Mouse (Mus musculus) central nervous system, embryonic 14 days (tissue): Measurements from ENCODE around the gene Foxf1. TPM values are rescaled to one million over a fixed set of nuclear protein-coding genes. Genes with fewer than 3 reads are reported as not detected.

Source experiments
- polyA plus RNA-seq: library from polyadenylated mRNA; depleted of rRNA; stranded (reverse); fragments of >200 nt; gene quantifications from 2 replicates; pipeline ENCODE4 v1.2.3, GENCODE M21; 2012; rRNA removed

Gene Foxf1
- polyA plus RNA-seq: 1.1 and 1.6 TPM in 2 replicates

DNA sequence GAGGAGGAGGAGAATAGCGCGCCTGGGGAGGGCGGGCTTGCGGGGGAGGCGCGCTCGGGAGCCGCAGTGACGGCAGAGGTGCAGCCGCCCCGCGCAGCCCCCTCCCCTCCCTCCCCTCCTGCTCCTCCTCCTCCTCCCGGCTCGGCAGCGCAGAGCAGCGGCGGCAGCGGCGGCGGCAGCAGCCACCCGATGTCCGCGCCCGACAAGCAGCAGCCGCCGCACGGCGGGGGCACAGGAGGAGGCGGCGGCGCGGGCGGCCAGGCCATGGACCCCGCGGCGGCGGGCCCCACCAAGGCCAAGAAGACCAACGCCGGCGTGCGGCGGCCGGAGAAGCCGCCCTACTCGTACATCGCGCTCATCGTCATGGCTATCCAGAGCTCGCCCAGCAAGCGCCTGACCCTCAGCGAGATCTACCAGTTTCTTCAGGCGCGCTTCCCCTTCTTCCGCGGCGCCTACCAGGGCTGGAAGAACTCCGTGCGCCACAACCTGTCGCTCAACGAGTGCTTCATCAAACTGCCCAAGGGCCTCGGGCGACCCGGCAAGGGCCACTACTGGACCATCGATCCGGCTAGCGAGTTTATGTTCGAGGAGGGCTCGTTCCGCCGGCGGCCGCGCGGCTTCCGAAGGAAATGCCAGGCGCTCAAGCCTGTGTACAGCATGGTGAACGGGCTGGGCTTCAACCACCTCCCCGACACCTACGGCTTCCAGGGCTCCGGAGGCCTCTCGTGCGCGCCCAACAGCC is at the start of gene Foxf1:
Foxf1 (plus strand) TSS at position 177 of the 742 bp plus-strand sequence.

DNA sequence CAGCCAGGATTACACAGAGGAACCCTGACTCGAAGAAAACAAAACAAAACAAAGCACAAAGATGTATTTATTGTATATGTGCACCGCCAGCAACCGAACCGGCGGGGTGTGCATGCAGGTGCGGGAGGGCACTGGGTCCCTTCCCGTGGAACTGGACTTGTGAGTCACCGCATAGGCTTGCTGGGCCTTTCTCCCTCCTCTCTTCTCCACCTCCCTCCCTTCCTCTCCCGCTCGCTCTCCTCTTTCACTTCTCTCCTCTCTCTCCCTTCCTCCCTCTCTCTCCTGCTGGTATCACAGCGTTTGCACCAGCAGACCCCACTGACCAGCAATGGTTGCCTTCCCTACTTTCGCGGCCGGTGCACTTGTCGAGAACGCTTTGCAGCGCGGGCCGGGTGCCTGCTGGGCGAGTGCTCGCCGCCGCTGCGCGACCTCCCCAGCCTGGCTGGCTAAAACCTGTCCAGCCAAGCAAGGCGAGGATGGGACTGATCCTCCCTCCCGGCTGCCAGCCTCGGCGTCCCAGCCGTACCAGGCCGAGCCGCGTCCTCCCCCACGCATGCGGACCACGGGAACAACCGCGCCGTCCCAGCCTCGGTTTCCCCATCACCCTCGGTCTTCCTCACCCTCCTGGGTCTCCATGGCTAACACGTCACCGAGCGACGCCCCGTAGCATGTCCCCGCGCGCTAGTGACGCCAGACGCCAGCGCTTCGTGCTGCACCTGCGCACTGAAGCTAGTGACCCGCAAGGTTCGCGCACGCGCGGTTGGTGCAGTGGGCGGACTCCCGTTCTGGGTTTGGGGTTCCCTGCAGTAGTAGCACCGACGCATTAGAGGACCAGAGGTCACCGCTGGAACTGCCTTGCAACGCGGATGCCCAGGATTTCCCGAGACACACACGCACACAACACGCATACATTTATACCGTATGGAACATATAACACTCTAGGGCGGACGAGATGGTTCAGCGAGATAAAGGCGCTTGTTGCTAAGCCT is 23.8 kb downstream of the Foxf1 start, which contains the start of gene Mthfsd:
Mthfsd (minus strand) TSS at position 725 of the 989 bp plus-strand sequence.

DNA sequence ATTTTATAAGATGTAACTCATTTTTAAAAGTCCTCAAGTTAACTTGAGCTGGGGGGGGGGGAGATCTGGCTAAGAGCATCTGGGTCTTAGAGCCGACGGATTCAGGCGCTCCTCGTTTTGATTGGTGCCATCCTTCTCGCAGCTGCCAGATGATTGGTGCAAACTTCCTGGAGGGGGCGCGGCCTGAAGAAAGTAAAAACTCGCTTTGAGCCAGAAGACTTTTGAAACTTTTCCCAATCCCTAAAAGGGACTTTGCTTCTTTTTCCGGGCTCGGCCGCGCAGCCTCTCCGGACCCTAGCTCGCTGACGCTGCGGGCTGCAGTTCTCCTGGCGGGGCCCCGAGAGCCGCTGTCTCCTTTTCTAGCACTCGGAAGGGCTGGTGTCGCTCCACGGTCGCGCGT is 31.8 kb downstream of the Foxf1 start, which contains the start of gene Foxc2:
Foxc2 (plus strand) TSS at position 224 of the 400 bp plus-strand sequence.

DNA sequence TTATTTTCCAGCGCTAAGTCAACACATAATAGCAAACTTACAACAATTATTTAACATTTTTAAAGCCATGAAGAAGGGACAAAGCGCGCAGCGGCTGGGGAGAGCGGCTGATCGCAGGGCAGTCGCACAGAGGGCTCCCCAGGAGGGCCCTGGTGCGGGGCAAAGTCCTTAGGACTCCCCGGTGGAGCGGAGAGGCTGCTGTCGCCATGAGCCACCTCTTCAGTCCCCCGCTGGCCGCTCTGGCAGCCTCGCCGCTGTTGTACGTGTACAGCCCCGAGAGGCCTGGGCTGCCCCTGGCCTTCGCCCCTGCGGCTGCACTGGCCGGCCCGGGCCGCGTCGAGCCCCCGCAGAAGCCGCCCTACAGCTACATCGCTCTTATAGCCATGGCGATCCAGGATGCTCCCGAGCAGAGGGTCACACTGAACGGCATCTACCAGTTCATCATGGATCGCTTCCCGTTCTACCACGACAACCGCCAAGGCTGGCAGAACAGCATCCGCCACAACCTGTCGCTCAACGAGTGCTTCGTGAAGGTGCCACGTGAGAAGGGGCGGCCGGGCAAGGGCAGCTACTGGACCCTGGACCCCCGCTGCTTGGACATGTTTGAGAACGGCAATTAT is 43.7 kb downstream of the Foxf1 start, which contains the start of gene Foxl1:
Foxl1 (plus strand) TSS at position 185 of the 620 bp plus-strand sequence.

Other genes with a start within 250 kb of the Foxf1 start
- gene Mthfsd, start 24.0 kb downstream of the Foxf1 start, polyA plus RNA-seq: 101 and 103 TPM in 2 replicates
- gene Foxc2, start 31.8 kb downstream of the Foxf1 start, polyA plus RNA-seq: 3.2 and 9.6 TPM in 2 replicates
- 0.34 and 0.94 TPM in 2 replicates for gene Foxl1, start 43.6 kb downstream of the Foxf1 start, polyA plus RNA-seq